Mouse (Mus musculus): ENCODE measurements around the gene S1pr2. TPM values are rescaled to one million over a fixed set of nuclear protein-coding genes. Genes with fewer than 3 reads are reported as not detected.
"Not testable (repeated sequence)": the region's sequence is repeated elsewhere in the genome, so short reads cannot be mapped to it uniquely, and the experiment has no call there.

S1pr2 gene
- polyA plus RNA-seq, 1 experiment = 0.02 TPM

- peaks cover 55% of the 10 kb centered on the region for H3K4me1 ChIP-seq (ENCODE audit: control insufficient read depth)
- H3K36me3 ChIP-seq (ENCODE audit: control insufficient read depth) = peaks cover 35% of the 10 kb centered on the region
- peak within 1 kb of the TSS; percentile 87 for H3K4me3 ChIP-seq (replicated peaks)
- TF ChIP-seq TAL1 (IDR thresholded peaks at IDR 0.05; ENCODE audit: low read length) (no peak), GATA1 (IDR thresholded peaks at IDR 0.05; ENCODE audit: low read length) (no peak)
- no peaks in the 10 kb centered on the region for H3K9me3 ChIP-seq (ENCODE audit: control insufficient read depth, low read length)
- H3K27me3 ChIP-seq (ENCODE audit: control insufficient read depth) = no peaks in the 10 kb centered on the region
Measured at GRCm38 (mm10) chr9:21002627-21003551, 26.3 kb upstream of the S1pr2 start, which contains the start of gene Mrpl4. Mrpl4 (plus strand) TSS chr9:21002738.

GRCm38 (mm10) chr9:21002270-21002626 lies 25.7 kb upstream of the S1pr2 start:
- peak overlapping the region; percentile 87 for H3K4me3 ChIP-seq (replicated peaks)
- H3K27me3 ChIP-seq (ENCODE audit: control insufficient read depth) = no peaks in the 10 kb centered on the region
- H3K36me3 ChIP-seq (ENCODE audit: control insufficient read depth) = peaks cover 28% of the 10 kb centered on the region
- H3K4me1 ChIP-seq (ENCODE audit: control insufficient read depth) = peaks cover 59% of the 10 kb centered on the region
- H3K9me3 ChIP-seq (ENCODE audit: control insufficient read depth, low read length) = no peaks in the 10 kb centered on the region
- TF ChIP-seq GATA1 (IDR thresholded peaks at IDR 0.05; ENCODE audit: low read length) = no peak
- no peak for TF ChIP-seq TAL1 (IDR thresholded peaks at IDR 0.05; ENCODE audit: low read length)

GRCm38 (mm10) chr9:21001651-21002200 lies 25.1 kb upstream of the S1pr2 start:
- TF ChIP-seq GATA1 (IDR thresholded peaks at IDR 0.05; ENCODE audit: low read length) = no peak
- no peak for TF ChIP-seq TAL1 (IDR thresholded peaks at IDR 0.05; ENCODE audit: low read length)
- no peaks in the 10 kb centered on the region for H3K9me3 ChIP-seq (ENCODE audit: control insufficient read depth, low read length)
- H3K4me1 ChIP-seq (ENCODE audit: control insufficient read depth) = peaks cover 62% of the 10 kb centered on the region
- H3K4me3 ChIP-seq (replicated peaks) = peak overlapping the region; percentile 87
- H3K36me3 ChIP-seq (ENCODE audit: control insufficient read depth) = peaks cover 23% of the 10 kb centered on the region
- no peaks in the 10 kb centered on the region for H3K27me3 ChIP-seq (ENCODE audit: control insufficient read depth)

DNA sequence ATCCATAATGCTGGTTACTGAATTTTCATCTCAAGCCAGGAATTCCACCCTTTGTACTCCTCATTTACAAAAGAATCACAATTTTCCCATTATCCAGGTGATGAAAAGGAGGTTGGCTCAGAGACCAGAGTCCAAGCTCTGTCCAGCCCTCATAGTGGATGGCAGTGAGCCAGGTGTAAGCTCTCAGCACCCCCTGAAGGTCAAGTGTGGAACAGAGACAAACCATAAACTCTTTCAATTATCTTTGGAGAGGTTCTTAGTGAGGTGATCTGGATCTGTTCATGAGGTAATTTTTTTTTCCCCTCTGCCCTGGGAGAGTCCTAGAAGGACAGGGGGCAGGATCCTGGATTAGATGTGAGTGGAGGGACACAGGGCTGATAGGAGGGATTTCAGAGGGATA lies 24.2 kb upstream of the S1pr2 start:
- Histone ChIP-seq H3K36me3 (ENCODE audit: control insufficient read depth) (peaks cover 15% of the 10 kb centered on the region), H3K9me3 (ENCODE audit: control insufficient read depth, low read length) (no peaks in the 10 kb centered on the region), H3K4me3 (replicated peaks) (no peak overlapping the region), H3K4me1 (ENCODE audit: control insufficient read depth) (peaks cover 59% of the 10 kb centered on the region), H3K27me3 (ENCODE audit: control insufficient read depth) (no peaks in the 10 kb centered on the region)
- TF ChIP-seq GATA1 (IDR thresholded peaks at IDR 0.05; ENCODE audit: low read length) (no peak), TAL1 (IDR thresholded peaks at IDR 0.05; ENCODE audit: low read length) (no peak)

DNA sequence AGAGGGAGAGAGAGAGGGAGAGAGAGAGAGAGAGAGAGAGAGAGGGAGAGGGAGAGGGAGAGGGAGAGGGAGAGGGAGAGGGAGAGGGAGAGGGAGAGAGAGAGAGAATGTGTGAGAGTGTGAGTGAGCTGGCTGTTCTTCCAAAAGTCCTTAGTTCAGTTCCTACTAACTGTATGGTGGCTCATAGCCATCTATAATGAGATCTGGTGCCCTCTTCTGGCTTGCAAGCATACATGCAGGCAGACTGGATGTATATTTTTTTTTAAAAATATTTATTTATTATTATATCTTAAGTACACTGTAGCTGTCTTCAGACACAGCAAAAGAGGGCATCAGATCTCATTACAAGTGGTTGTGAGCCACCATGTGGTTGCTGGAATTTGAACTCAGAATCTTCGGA lies 21.8 kb upstream of the S1pr2 start:
- not testable (repeated sequence) for H3K27me3 ChIP-seq (ENCODE audit: control insufficient read depth); H3K9me3 ChIP-seq (ENCODE audit: control insufficient read depth, low read length); H3K36me3 ChIP-seq (ENCODE audit: control insufficient read depth); H3K4me3 ChIP-seq (replicated peaks)
- peaks cover 43% of the 10 kb centered on the region for H3K4me1 ChIP-seq (ENCODE audit: control insufficient read depth)

DNA sequence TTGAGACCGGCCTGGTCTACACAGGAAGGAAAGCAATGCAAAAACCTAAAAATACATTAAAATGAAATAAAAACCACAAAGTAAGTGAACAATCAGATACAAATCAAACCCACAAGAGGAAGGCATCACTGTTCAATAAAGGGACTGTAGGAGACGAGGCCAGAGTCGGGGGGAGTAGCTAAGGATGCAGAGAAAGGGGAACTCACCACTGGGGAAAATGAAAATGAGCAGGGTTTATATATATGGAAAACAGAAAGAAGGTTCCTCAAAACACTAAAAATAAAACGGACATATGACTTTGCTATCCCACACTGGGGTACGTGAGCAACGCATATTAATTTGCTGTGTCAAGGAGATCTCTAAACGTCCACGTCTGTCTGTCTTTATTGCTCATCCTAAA lies 20.5 kb upstream of the S1pr2 start:
- Histone ChIP-seq H3K4me1 (ENCODE audit: control insufficient read depth) (peaks cover 36% of the 10 kb centered on the region), H3K36me3 (ENCODE audit: control insufficient read depth) (no peaks in the 10 kb centered on the region), H3K9me3 (ENCODE audit: control insufficient read depth, low read length) (no peaks in the 10 kb centered on the region), H3K4me3 (replicated peaks) (no peak overlapping the region), H3K27me3 (ENCODE audit: control insufficient read depth) (no peaks in the 10 kb centered on the region)
- TF ChIP-seq TAL1 (IDR thresholded peaks at IDR 0.05; ENCODE audit: low read length) (no peak), GATA1 (IDR thresholded peaks at IDR 0.05; ENCODE audit: low read length) (no peak)

DNA sequence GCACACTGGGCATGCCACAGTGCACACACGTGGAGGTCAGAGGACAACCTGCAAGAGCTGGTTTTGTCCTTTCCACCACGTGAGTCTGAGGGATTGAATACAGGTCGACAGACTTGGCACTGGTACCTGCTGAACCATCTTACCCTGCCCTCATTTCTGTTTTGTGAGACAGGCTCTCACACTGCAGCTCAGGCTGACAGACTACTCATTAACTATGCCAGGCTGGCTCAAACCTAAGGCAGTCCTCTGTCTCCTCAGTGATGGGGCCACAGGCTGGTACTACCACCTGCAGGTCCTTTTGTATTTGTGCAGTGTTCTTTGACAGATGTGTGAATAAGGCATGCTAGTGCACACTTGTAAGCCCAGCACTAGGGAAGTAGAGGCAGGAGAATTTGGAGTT lies 18.5 kb upstream of the S1pr2 start:
- peaks cover 30% of the 10 kb centered on the region for H3K4me1 ChIP-seq (ENCODE audit: control insufficient read depth)
- no peaks in the 10 kb centered on the region for H3K36me3 ChIP-seq (ENCODE audit: control insufficient read depth)
- H3K9me3 ChIP-seq (ENCODE audit: control insufficient read depth, low read length) = no peaks in the 10 kb centered on the region
- no peak overlapping the region for H3K4me3 ChIP-seq (replicated peaks)
- TF ChIP-seq TAL1 (IDR thresholded peaks at IDR 0.05; ENCODE audit: low read length) (no peak), GATA1 (IDR thresholded peaks at IDR 0.05; ENCODE audit: low read length) (no peak)
- H3K27me3 ChIP-seq (ENCODE audit: control insufficient read depth) = no peaks in the 10 kb centered on the region

- H3K36me3 ChIP-seq (ENCODE audit: control insufficient read depth) = no peaks in the 10 kb centered on the region
- no peak overlapping the region for H3K4me3 ChIP-seq (replicated peaks)
- TF ChIP-seq GATA1 (IDR thresholded peaks at IDR 0.05; ENCODE audit: low read length) (no peak), TAL1 (IDR thresholded peaks at IDR 0.05; ENCODE audit: low read length) (no peak)
- H3K27me3 ChIP-seq (ENCODE audit: control insufficient read depth) = no peaks in the 10 kb centered on the region
- no peaks in the 10 kb centered on the region for H3K9me3 ChIP-seq (ENCODE audit: control insufficient read depth, low read length)
- H3K4me1 ChIP-seq (ENCODE audit: control insufficient read depth) = peaks cover 23% of the 10 kb centered on the region
Measured at GRCm38 (mm10) chr9:20993165-20993898, 16.8 kb upstream of the S1pr2 start.

GRCm38 (mm10) chr9:20991587-20991986 lies 15.0 kb upstream of the S1pr2 start:
- TF ChIP-seq GATA1 (IDR thresholded peaks at IDR 0.05; ENCODE audit: low read length) = no peak
- TF ChIP-seq TAL1 (IDR thresholded peaks at IDR 0.05; ENCODE audit: low read length) = no peak
- no peaks in the 10 kb centered on the region for H3K36me3 ChIP-seq (ENCODE audit: control insufficient read depth)
- no peak overlapping the region for H3K4me3 ChIP-seq (replicated peaks)
- H3K27me3 ChIP-seq (ENCODE audit: control insufficient read depth) = no peaks in the 10 kb centered on the region; the same call in none of the 2 replicates
- no peaks in the 10 kb centered on the region for H3K9me3 ChIP-seq (ENCODE audit: control insufficient read depth, low read length)
- H3K4me1 ChIP-seq (ENCODE audit: control insufficient read depth) = peaks cover 6% of the 10 kb centered on the region

Measured in erythroblast, embryonic 14.5 days (primary cell).